Mouse (Mus musculus): Measurements from ENCODE around the gene Zcchc2. TPM values are rescaled to one million over a fixed set of nuclear protein-coding genes. Genes with fewer than 3 reads are reported as not detected.
A peak's percentile ranks its signal among the peaks of the same experiment; 100 is the strongest.

Gene Zcchc2
- total RNA-seq, 2 experiments from 2014 or later = 7.0 to 7.9 TPM

DNA sequence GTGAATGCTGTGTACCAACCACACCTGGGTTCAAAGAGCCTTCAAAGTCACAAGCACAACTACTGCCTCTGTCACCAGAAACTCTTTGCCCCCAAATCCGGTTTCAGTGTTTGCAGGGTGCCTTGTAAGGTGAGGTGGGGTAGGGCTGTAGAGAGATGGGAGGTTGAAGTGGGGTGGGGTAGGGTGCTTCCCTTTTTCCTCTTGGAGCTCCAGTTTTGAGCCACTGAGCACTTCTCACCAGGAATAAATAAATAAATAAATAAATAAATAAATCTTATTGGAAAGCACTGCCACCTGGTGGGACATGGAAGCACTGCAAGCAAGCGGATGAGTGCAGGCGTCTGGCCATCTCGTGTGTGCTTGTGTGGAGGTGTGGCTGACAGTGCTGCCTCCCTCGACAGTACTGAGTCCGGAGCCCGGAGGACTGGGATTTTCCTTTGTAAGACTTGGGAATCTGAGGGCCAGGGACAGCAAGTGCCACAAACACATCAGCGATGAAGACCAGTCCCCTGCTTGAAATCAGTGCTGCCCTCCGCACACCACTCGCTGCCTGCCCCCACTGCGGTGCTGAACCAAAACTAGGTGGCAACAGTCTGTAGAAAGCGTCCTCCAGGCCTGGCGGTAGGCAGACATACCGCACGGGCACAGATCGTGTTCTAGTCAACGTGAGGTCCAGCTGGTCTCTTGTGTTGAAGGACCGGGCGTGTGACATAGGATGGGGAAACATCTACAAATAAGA, 46.8 kb downstream of the Zcchc2 start:
- DNase-seq = peak; percentile 45 to 87

DNA sequence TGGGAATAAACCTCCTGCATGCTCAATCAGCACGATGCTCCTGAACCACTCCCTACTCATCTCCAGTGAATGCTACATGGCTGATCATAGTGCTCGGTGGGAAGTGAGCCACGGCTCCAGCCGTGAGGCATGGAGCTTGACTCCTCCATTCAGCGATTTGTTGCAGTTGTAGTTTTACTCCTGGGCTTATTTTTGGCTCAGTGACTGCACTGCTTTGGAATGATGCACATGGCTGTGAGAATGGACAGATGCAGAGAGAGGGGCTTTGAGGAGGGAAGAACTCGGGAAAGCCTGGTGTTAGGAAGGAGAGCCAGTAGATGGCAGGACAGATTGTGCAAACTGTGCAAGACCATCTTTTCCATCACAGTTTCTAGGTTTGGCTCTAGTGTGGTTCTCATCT, 49.1 kb downstream of the Zcchc2 start:
- DNase-seq = peak in 1 of 2 experiments; percentile 51

DNA sequence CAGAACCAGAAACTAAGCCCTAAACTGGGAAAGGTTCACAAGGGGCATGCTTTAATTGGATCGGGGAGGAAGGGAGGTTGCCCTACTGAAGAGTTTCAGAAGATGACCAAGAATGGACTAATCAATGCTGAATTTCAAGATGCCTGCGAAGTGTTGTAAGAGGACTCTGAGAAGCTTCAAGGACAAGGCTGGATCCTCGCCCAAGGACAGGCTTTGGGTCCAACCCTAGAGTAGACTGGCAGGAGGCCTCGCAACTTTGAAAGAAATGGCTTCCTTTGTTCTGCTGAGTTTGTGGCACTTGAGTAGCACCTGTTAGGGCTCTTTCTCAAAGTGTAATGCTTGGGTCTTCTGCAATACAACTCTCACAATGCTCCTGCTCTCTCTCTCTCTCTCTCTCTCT, 50.1 kb downstream of the Zcchc2 start:
- DNase-seq = no peak

DNA sequence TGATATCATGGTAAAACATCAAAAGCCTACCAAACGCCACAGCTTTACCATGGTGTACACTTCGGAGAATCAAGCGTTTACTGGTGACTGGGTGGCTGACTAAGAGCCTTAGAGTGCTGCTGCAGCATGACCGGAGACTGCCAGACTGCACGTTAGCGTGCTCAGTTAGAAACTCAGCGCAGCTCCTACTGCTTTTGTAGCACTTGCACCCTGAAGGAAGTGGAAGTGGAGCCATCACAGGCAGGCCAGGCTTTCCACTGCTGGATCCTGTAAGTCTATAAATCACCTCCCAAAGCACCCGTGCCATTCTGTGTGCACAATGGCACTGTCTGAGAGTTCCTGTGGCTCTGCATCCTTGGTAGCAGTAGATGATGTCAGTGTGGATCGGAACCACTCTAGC, 52.0 kb downstream of the Zcchc2 start:
- DNase-seq = no peak

DNA sequence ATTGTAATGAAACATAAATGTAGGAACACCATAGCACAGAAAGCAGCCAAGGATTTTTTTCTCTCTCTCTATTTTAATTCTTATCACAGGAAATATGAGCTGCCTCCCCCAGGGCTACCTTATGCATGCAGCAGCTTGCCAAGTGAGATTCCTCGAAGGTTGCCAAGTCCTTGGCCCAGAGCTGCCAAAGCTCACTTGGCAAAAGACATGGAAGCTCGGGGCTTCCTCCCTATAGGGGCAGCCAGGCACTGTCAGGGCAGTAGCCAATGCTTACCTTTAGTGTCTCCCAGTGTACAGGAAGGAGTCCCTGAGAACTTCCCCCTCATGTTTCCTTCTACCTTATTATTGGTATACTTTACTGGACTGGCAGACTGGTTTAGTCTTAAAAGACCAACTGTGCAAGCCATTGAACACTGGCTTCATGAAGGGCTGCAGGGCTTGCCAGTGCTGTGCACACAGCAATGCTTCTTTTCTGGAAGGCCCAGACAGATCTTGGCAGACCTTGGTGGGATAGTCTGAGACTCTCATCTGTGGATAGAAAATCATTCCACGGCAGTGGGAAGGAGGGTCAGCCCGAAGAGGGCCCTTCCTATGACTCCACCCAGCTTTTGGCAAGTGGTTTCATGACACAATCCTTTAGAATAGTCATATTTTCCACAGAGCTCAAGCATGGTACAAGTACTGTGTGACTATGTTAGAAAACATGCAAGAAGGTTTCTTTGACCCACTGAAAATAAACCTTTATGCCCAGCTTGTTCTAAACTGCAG, 53.0 kb downstream of the Zcchc2 start:
- DNase-seq = peak; percentile 66 to 79

DNA sequence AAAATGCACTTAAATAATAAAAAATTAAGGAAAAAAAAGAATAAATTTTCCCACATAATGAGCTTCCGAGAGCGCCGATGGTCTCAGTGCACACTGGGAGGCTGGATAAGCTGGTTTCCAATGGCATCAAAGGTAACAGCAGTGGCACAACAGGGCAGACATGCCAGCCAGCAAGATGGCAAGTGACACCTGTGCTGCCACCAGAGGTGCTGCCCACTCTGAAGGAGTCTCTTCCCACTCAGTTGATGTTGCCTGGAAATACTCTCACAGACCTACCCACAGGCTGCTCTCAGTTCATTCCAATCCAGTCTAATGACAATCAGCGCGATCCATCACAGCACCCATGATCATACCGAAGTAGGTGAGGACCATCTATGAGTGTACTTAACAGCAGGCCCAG, 58.8 kb downstream of the Zcchc2 start:
- no peak for DNase-seq

DNA sequence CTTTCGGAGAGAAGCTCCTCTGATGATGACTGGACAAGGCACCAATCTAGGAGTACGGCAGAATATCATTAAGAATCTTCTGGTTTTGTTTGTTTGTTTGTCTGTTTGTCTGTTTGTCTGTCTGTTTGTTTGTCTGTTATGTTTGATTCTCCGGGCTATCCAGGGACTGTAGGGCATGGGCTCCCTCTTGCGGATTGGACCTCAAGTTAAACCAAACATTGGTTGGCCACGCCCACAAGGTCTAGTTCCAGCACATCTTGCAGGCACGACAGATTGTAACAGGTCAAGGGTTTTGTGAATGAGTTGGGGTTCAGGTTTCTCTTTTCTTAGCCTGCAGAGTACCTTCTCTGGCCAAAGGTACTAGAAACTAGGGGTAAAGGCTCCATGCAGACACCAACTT, 64.8 kb downstream of the Zcchc2 start:
- no peak for DNase-seq

DNA sequence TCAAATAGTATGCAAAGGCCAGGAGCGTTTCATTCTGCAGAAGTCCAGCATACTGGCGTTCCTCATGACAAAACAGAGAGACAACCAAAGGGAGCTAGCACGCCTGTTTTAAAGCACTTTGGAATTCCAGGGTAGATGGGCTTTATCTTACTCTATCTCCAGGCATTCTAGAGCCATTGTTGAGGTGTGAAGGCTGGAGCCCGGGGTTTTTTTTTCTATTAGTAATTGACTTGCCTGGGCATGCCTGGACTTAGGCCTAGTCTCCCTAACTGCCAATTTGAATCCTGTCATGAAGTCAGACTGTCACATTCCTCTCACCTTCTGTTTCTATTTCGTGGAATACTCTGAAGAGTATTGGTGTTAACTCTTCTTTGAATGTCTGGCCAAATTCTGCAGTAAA, 68.1 kb downstream of the Zcchc2 start:
- DNase-seq = no peak

DNA sequence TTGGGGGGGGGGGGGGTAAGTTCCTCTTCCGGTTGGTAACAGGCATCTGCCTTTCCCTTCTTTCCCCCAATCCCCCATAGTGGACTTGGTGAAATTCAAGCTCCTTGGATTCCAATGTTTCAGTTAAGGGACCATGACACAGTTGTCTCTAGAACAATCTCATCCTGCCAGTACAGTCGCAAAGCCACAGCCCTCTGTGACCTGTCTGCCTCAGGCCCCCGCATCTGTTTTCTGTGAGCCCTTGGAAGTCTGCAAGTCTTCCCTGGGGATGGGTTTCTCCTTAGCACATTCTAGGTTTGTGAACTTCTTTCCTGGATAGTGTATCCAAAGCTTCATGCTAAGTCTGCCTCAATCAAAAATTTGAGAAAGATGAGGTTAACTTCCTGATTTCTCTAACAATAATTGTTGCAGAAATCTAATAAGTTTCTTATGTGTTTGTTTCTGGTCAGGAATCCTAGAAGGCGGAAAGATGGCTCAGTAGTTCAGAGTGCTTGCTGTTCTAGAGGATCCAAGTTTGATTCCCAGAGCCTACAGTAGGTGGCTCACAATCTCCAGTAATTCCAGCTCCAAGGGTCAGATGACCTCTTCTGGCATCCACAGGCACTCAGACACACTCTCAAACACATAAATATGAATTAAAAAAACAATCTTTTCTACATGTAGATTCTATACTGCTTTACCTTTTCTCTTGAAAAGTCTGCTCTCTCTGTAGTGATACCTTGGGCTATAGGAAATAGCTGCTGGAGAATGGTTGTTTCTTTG, 69.5 kb downstream of the Zcchc2 start:
- DNase-seq = no peak

DNA sequence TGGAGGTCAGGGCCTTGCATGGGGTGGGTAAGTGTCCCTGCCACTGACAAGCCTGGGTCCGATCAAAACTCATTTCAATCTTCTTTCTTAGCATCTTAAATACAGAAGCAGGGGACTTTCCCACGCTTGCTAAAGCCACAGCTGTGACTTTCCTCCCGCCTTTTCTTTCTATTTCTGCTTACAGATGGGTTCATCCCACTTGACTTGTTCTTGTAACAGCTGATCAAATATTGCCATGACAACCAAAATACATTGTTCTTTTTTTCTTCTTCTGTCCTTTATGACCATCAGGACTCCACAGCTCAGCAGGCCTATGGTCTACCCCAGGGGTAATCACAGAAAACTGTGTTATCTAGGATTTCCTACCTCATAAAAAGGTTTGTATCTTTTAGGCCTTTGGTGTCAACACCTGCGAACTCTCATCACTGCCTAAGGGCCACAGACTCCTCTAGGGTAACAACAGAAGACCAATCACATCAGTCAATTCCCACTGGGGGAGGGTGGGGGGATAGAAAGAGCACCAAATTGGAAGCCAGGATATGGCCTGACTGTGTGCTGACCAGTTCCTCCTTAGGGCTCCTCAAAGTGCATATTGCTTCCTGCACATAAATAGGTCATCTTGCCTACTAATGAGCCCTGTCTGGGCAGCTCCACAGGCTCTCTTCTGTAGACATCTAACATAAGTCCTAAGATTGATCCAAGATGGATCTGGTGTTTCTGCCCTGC, 71.1 kb downstream of the Zcchc2 start:
- no peak for DNase-seq

DNA sequence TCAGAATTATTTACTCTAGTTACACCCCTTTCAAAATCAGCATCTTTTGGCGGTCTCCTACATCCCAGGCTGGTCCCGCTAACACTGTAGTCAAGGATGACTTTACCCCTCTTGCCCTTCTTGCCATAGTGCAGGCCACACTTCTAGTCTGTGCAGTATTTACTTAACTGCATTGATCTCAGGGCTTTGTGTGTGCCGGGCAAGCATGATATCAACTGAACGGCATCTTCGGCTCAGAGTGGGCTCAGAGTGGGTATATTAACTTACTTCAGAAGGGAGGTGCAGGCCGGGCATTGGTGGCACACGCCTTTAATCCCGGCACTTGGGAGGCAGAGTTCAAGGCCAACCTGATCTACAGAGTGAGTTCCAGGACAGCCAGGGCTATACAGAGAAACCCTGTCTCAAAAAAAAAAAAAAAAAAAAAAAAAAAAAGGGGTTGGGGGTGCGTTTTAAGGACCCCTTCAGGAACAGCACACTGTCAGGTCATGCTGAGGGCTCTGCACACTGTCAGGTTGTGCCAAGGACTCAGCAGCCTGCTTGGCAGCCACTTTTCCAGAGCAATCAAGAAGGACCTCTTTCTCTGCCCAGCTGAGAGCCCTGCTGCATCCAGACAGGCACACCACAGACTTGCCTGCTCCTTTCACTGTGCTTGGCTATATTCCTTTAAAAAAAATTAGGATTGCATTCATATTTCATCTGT, 72.8 kb downstream of the Zcchc2 start:
- DNase-seq = no peak

DNA sequence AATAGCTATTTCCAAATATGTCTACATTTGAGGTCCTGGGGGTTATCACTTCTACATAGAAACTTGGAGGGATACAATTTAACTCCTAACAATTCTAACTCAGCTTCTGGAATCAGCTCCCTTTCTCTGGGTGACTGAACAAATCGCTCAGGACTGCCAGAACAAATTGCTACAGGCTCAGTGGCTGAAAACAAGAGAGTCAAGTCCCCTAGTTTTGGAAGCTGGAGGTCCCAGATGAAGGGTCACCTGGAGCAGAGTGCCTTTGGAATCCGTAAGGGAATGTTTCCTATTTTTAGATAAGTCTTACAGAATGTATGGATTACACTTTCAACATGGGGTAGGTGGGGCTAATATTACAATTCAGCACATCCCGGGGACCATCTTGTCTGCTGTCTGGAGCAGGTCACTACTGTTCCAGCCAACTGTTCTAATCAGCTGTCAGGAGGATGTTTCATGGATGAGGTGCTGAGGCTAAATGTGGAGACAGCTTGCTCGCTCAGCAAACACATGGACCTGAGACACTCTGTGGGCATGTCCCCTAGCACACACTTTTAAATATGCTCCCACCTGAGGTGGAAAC, 73.5 kb downstream of the Zcchc2 start:
- peak in 1 of 2 experiments; percentile 21 for DNase-seq

DNA sequence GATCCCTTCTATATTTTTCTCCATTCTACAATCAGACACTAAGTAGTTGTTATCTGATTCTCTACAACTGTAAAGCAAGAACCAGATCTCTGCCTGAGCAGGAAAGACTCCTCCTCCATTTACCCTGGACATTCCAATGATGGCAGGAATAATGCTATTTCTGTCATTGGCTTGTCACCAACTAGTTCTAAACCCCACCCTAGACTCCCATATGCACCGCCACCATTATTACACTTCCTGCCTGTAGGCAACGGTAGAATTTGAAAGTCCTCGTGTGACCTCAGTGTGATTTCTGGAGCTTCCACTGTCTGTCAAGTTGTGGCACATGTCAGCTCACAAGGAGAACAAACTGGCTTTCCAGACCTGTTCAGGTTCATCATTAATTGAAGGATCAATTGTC, 74.1 kb downstream of the Zcchc2 start:
- DNase-seq = no peak

DNA sequence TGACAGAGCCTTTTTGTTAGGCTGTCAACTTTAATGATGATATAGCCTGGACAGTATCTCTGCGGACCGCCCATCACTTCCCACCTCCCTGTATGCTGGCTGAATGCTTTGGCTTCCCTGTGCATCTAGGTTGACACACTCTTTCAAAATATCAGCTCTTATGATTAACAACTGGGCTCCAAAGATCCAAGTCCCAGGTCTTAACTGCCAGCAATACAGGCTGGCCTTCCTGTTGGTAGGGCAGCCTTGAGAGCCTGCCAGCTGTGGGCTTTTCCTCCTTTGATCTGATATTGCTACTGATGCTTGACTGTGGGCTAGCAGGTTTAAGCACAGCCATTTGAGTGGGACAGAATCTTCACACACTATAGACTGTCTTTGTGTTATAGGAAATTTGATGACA, 74.5 kb downstream of the Zcchc2 start:
- DNase-seq = no peak

DNA sequence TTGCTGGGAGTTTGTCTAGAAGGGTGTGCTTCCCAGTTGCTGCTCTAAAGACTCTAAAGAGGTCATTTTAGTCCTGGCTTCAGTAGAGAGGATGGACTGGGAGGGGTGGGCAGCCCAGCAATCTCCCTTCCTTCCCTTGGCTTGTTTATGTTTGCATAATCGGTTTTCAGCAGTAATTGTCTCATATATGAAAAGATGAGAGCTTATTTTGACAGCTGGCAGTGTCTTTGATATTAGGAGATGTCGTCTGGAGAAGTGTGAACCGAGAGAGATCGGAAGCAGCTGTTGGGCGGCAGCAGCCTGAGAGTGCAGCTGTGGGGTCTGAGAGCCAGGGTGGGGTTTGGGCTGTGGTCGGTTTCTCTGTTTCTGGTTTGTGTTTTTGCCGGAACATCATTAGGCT, 75.5 kb downstream of the Zcchc2 start:
- DNase-seq = peak in 1 of 2 experiments; percentile 31

DNA sequence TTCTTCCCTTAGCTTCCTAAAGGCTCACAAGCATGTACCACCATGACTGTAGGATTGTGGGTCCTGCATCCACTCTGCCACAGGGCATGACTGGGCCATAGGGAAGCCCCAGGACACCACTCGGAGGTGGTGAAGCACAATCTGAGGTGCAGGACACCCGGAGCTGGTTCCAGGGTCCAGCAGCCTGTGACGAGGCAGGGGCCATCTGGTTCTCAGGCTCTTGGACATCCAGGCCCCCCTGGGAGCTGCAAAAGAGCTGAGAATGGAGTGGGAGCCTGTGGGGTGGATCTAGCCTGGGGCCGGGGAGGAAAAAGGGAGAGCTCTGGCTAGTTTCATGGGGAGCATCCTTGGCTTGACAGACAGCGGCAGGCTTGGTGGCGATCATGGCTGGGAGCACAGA, 77.1 kb downstream of the Zcchc2 start:
- no peak for DNase-seq

DNA sequence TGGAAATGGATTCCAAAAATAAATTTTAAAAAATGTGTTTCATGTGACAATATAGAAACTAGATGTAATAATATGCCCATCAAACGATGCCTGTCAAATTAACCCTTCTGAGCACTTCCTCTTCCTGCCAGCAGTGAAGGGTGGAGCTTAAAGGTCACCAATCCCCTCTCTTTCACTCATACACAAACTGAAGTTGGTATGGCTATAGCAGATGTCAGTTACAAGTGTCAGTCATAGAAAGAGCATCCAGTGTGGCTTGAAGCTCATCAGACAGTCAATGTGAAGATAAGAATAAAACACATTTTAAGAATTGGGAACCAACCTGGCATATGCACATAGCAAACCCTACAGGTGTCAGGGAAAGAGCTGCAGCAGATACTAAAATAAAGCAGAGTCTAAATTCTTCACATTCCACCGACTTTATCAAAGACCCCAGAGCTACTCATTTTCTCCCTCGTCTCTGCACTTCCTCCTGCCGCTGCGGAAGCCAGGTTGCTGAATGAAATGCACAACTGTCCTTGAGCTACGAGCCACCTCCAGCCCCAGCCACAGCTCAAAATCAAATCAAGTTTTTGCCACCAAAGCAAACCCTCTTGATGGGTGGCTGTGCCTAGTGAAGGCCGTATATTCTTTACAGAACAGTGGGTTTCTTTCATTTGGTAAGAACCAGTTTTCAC, 79.8 kb downstream of the Zcchc2 start:
- DNase-seq = no peak

DNA sequence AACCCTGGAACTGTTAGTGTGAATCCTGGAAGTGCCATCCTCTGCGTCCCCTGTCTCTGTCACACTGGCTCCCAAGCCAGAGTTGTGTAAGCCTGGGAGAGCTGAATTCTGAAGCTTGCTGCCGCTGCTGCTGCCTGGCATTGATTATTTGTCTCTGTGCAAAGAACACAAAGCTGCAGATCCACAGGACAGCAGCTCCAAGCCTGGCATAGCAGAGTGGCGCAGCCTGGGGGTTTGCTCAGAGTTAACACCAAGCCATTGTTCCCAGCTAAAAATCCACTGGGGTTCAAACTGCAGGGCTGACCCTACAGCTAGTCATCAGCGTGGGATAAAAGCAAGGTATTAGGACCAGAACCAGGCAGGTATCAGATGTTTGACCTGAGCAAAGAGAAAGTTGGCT, 80.6 kb downstream of the Zcchc2 start:
- DNase-seq = no peak

DNA sequence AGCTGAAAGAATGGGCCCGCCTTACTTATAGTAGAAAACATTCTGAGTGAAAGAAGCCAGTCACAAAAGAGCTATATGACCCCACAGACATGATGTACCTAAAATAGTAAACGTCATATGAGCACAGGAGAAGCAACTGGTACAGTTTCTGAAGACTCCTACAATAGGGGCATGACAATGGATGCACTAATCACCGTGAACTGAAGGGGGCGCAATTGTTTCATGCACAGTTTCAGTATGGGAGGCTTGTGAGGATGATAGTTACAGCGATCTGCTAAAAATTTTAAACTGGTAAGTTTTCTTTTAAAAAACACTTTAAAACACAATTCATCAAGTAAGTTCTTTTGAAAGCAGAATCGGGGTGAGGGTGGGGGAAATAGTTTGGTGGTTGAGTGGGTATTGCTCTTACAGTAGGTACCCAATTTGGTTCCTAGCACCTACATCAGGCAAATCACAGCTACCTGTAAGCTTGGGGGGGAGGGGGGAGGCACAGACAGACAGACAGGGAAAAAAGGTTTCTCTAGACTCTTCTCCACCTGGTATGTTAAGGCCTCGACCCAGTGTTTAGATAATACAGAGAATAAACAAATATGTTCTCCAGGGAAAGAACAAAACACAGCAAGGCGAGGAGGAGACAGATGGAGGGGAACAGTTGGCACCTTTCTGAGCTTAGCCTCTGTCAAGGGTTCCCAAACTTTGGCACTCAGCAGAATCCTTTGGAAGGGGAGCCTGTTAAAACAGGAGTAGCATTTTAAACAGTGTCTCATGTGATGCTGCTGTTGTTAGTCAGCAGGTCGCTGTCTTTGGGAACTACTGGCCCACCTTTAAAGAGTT, 81.2 kb downstream of the Zcchc2 start:
- DNase-seq = peak; percentile 70 to 94

DNA sequence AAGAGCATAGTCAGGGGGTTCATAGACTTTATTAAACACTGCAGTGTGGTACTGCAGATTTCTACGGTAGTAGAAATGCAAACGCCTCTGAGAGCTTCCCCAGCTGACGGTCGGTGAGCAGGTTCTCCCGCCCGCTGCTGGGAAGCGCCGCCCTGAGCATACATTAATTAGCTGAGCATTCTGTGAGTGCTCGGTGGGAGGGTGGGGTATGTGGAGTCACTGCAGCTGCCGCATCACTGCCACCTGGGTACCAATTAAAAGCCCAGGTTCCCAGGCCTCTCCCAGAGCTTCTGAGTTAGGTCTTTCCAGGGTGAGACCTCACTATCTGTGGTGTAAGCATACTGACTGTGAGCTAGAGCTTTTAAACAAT, 81.8 kb downstream of the Zcchc2 start:
- DNase-seq = no peak

Data from heart, adult 18-20 months (tissue).